Mouse (Mus musculus) cerebellum, postnatal 36 days (tissue): ENCODE results near the gene Trim2.

Source experiments
- DNase-seq, 2 experiments: peaks; one replicate each; pipeline ENCODE4 v3.0.0; 2021 to 2022; ENCODE audit warnings: mixed read lengths in 2 of 2

Trim2 gene

GRCm38 (mm10) chr3:84181717-84182116 lies 125.0 kb downstream of the Trim2 start:
- no peak for DNase-seq

GRCm38 (mm10) chr3:84181102-84181501 lies 125.6 kb downstream of the Trim2 start:
- no peak for DNase-seq

- no peak for DNase-seq
These were observed 126.4 kb downstream of the Trim2 start for GRCm38 (mm10) chr3:84180304-84180703.

GRCm38 (mm10) chr3:84177834-84178233 lies 128.8 kb downstream of the Trim2 start:
- no peak for DNase-seq

GRCm38 (mm10) chr3:84175337-84176315 lies 131.1 kb downstream of the Trim2 start:
- DNase-seq, result peak; percentile 82 to 84

GRCm38 (mm10) chr3:84173581-84174154 lies 133.0 kb downstream of the Trim2 start, which contains the start of gene Gm6525:
Gm6525 (plus strand) TSS chr3:84174104.
- DNase-seq, result no peak

- no peak for DNase-seq
These were observed 134.3 kb downstream of the Trim2 start for GRCm38 (mm10) chr3:84172406-84172805.

- DNase-seq, result no peak
These were observed 137.2 kb downstream of the Trim2 start for GRCm38 (mm10) chr3:84169393-84170005.

GRCm38 (mm10) chr3:84168943-84169342 lies 137.7 kb downstream of the Trim2 start:
- DNase-seq, result no peak

- no peak for DNase-seq
These were observed 140.6 kb downstream of the Trim2 start for GRCm38 (mm10) chr3:84166073-84166472.

GRCm38 (mm10) chr3:84165391-84165790 lies 141.3 kb downstream of the Trim2 start:
- DNase-seq, result no peak

GRCm38 (mm10) chr3:84157559-84158350 lies 148.9 kb downstream of the Trim2 start:
- no peak for DNase-seq

- no peak for DNase-seq
These were observed 149.7 kb downstream of the Trim2 start for GRCm38 (mm10) chr3:84157011-84157410.

GRCm38 (mm10) chr3:84156105-84156504 lies 150.6 kb downstream of the Trim2 start:
- DNase-seq, result no peak

GRCm38 (mm10) chr3:84155558-84156006 lies 151.1 kb downstream of the Trim2 start, which contains the start of gene Mnd1:
Mnd1 (minus strand) TSS chr3:84155786.
- peak; percentile 93 to 95 for DNase-seq

- no peak for DNase-seq
These were observed 151.5 kb downstream of the Trim2 start for GRCm38 (mm10) chr3:84155146-84155545.

GRCm38 (mm10) chr3:84154721-84155141 lies 151.9 kb downstream of the Trim2 start:
- DNase-seq, result no peak

- DNase-seq, result no peak
These were observed 156.8 kb downstream of the Trim2 start for GRCm38 (mm10) chr3:84149831-84150230.

GRCm38 (mm10) chr3:84140947-84141346 lies 165.7 kb downstream of the Trim2 start:
- DNase-seq, result no peak

GRCm38 (mm10) chr3:84136509-84136908 lies 170.2 kb downstream of the Trim2 start:
- DNase-seq, result no peak

GRCm38 (mm10) chr3:84135933-84136332 lies 170.7 kb downstream of the Trim2 start:
- DNase-seq, result no peak

- no peak for DNase-seq
These were observed 171.3 kb downstream of the Trim2 start for GRCm38 (mm10) chr3:84135387-84135786.
